Mouse (Mus musculus): ENCODE measurements around the gene Sp1. TPM values are rescaled to one million over a fixed set of nuclear protein-coding genes. Genes with fewer than 3 reads are reported as not detected.

The Sp1 gene
- total and polyA plus RNA-seq, 3 experiments: 16.3 to 92.3 (median 47.2) TPM

DNA sequence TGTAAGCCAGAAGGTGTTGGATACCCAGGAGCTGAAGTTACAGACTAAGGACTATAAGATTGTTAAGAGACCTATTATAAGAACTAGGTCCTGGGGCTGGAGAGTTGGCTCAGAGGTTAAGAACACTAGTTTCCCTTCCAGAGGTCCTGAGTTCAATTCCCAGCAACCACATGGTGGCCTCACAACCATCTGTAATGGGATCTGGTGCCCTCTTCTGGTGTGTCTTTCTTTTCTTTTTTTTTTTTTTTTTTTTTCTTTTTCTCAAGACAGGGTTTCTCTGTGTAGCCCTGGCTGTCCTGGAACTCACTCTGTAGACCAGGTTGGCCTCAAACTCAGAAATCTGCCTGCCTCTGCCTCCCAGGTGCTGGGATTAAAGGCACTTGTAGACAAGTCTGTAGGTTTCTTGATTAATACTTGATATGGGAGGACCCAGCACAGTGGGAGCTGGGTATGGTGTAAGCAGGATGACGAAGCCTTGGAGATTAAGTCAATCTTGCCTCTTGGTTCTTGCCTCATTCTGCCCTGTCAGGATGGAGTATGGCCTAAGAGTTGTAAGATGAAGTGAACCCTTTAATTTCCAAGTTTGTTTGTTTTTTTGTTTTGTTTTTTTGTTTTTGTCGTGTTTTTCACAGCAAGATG is 17.8 kb downstream of the Sp1 start:
- DNase-seq (ENCODE audit: low read depth, low spot score): no peak
- peaks cover 9% of the 10 kb centered on the region for H3K79me2 ChIP-seq (ENCODE audit: control insufficient read depth, insufficient read depth, low read length, poor library complexity)
- H3K36me3 ChIP-seq (ENCODE audit: control insufficient read depth in 1 of 2, insufficient read depth in 2 of 2, low read length in 2 of 2): peaks cover 10 to 14% of the 10 kb centered on the region in 2 experiments
- H3K4me1 ChIP-seq (ENCODE audit: control insufficient read depth in 1 of 2, insufficient read depth in 2 of 2, low read length in 2 of 2): peaks cover 0 to 5% of the 10 kb centered on the region in 2 experiments; a peak in 2 of 4 replicates
- TF ChIP-seq ZNF384 (IDR thresholded peaks at IDR 0.05; ENCODE audit: low read depth, low read length) (peak; percentile 84), NRF1 (IDR thresholded peaks at IDR 0.05; ENCODE audit: insufficient read depth, low read depth, low read length, poor library complexity, severe bottlenecking) (no peak)
- no peaks in the 10 kb centered on the region for H3K9me3 ChIP-seq (replicated peaks; ENCODE audit: insufficient read depth, low read length)
- H3K9ac ChIP-seq (ENCODE audit: control insufficient read depth, low read depth, low read length, poor library complexity, severe bottlenecking): no peak overlapping the region
- H3K27me3 ChIP-seq (ENCODE audit: control insufficient read depth in 1 of 2, insufficient read depth in 2 of 2, low read length in 2 of 2): no peaks in the 10 kb centered on the region
- H3K27ac ChIP-seq (ENCODE audit: control insufficient read depth, low read depth, low read length): no peak overlapping the region
- no peak overlapping the region for H3K4me3 ChIP-seq (ENCODE audit: control insufficient read depth in 1 of 2, insufficient read depth in 1 of 2, low read depth in 2 of 2, low read length in 2 of 2)

DNA sequence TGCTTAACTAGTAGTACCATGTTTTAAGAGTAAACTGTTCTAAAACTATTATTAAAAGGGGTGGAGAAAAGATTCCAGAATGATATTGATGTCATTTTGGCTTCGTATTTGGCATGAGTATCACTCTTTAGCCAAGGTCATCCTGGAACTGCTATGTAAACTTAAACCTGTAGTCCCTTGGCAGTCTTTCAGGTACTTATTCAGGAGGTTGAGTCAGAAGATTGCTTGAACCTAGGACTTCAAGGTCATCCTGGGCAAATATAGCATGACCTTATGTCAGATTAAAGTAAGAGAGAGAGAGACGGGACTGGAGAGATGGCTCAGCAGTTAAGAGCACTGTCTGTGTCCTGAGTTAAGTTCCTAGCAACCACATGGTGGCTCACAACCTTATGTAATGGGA is 18.7 kb downstream of the Sp1 start:
- Histone ChIP-seq H3K4me3 (ENCODE audit: control insufficient read depth in 1 of 2, insufficient read depth in 1 of 2, low read depth in 2 of 2, low read length in 2 of 2) (no peak overlapping the region), H3K36me3 (ENCODE audit: control insufficient read depth in 1 of 2, insufficient read depth in 2 of 2, low read length in 2 of 2) (peaks cover 10 to 18% of the 10 kb centered on the region in 2 experiments)

DNA sequence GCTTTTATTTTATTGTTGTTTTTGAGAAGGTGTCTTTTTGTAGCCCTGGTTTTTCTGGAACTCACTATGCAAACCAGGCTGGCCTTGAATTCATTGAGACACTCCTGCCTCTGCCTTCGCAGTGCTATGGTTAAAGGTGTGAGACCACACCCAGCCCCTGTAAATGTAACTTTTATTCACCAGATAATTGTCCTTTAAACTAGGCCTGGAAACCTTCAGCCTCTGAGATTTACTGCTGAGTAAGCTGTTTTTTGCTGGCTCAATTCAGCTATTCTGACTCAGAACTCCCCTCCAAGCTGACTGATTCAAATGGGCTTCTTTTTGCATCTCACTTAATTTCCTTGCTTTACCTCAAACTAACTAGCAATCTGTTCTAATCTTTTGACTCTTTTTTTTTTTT is 21.0 kb downstream of the Sp1 start:
- no peak for DNase-seq (ENCODE audit: low read depth, low spot score)
- Histone ChIP-seq H3K4me3 (ENCODE audit: control insufficient read depth in 1 of 2, insufficient read depth in 1 of 2, low read depth in 2 of 2, low read length in 2 of 2) (no peak overlapping the region), H3K79me2 (ENCODE audit: control insufficient read depth, insufficient read depth, low read length, poor library complexity) (peaks cover 2% of the 10 kb centered on the region), H3K27me3 (ENCODE audit: control insufficient read depth in 1 of 2, insufficient read depth in 2 of 2, low read length in 2 of 2) (no peaks in the 10 kb centered on the region), H3K9ac (ENCODE audit: control insufficient read depth, low read depth, low read length, poor library complexity, severe bottlenecking) (no peak overlapping the region), H3K9me3 (replicated peaks; ENCODE audit: insufficient read depth, low read length) (no peaks in the 10 kb centered on the region), H3K36me3 (ENCODE audit: control insufficient read depth in 1 of 2, insufficient read depth in 2 of 2, low read length in 2 of 2) (peaks cover 5 to 33% of the 10 kb centered on the region in 2 experiments; a peak in 3 of 4 replicates), H3K27ac (ENCODE audit: control insufficient read depth, low read depth, low read length) (no peak overlapping the region), H3K4me1 (ENCODE audit: control insufficient read depth in 1 of 2, insufficient read depth in 2 of 2, low read length in 2 of 2) (peaks cover 0 to 3% of the 10 kb centered on the region in 2 experiments; a peak in 2 of 4 replicates)
- TF ChIP-seq MAFK (IDR thresholded peaks at IDR 0.05; ENCODE audit: borderline replicate concordance, low read depth, low read length): peak; percentile 95
- no peak for TF ChIP-seq TAL1 (IDR thresholded peaks at IDR 0.05; ENCODE audit: low read length)

More for the DNA sequence above, 18.7 kb downstream of the Sp1 start:
- H3K9ac ChIP-seq (ENCODE audit: control insufficient read depth, low read depth, low read length, poor library complexity, severe bottlenecking): no peak overlapping the region
- H3K4me1 ChIP-seq (ENCODE audit: control insufficient read depth in 1 of 2, insufficient read depth in 2 of 2, low read length in 2 of 2): peaks cover 0 to 5% of the 10 kb centered on the region in 2 experiments; a peak in 2 of 4 replicates
- no peak for DNase-seq (ENCODE audit: low read depth, low spot score)
- TF ChIP-seq POLR2AphosphoS2 (IDR thresholded peaks at IDR 0.05; ENCODE audit: low read length) (no peak), RCOR1 (IDR thresholded peaks at IDR 0.05; ENCODE audit: low read depth, low read length) (no peak), ETS1 (IDR thresholded peaks at IDR 0.05; ENCODE audit: low read depth, low read length) (no peak), USF2 (IDR thresholded peaks at IDR 0.05; ENCODE audit: borderline replicate concordance in 1 of 2, insufficient read depth in 1 of 2, low read depth in 1 of 2, low read length in 2 of 2) (no peak), HCFC1 (IDR thresholded peaks at IDR 0.05; ENCODE audit: low read depth, low read length) (no peak), CHD1 (IDR thresholded peaks at IDR 0.05; ENCODE audit: low read depth, low read length) (no peak), UBTF (IDR thresholded peaks at IDR 0.05; ENCODE audit: borderline replicate concordance, insufficient read depth, low read depth, low read length) (no peak), MXI1 (IDR thresholded peaks at IDR 0.05; ENCODE audit: low read depth, low read length) (no peak), TCF12 (IDR thresholded peaks at IDR 0.05; ENCODE audit: low read depth, low read length) (no peak), BHLHE40 (IDR thresholded peaks at IDR 0.05; ENCODE audit: borderline replicate concordance, low read depth, low read length) (no peak), MYC (IDR thresholded peaks at IDR 0.05; ENCODE audit: low read depth, low read length) (no peak), ELF1 (IDR thresholded peaks at IDR 0.05; ENCODE audit: low read depth, low read length) (no peak), SIN3A (IDR thresholded peaks at IDR 0.05; ENCODE audit: low read length) (no peak), TAL1 (IDR thresholded peaks at IDR 0.05; ENCODE audit: low read length) (no peak), GATA1 (IDR thresholded peaks at IDR 0.05; ENCODE audit: low read depth, low read length) (no peak), MEF2A (IDR thresholded peaks at IDR 0.05; ENCODE audit: extremely low read depth, insufficient replicate concordance, low read depth, low read length, poor library complexity, severe bottlenecking) (no peak), ZKSCAN1 (IDR thresholded peaks at IDR 0.05; ENCODE audit: low read depth, low read length) (no peak), ZNF384 (IDR thresholded peaks at IDR 0.05; ENCODE audit: low read depth, low read length) (no peak)
- H3K79me2 ChIP-seq (ENCODE audit: control insufficient read depth, insufficient read depth, low read length, poor library complexity): peaks cover 2% of the 10 kb centered on the region
- H3K27ac ChIP-seq (ENCODE audit: control insufficient read depth, low read depth, low read length): no peak overlapping the region
- no peaks in the 10 kb centered on the region for H3K27me3 ChIP-seq (ENCODE audit: control insufficient read depth in 1 of 2, insufficient read depth in 2 of 2, low read length in 2 of 2)
- H3K9me3 ChIP-seq (replicated peaks; ENCODE audit: insufficient read depth, low read length): no peaks in the 10 kb centered on the region
